Mouse (Mus musculus): ENCODE data around the gene Krtap29-1. TPM values are rescaled to one million over a fixed set of nuclear protein-coding genes. Genes with fewer than 3 reads are reported as not detected.

Krtap29-1 gene
- total RNA-seq, 2 experiments from 2014 or later, result not detected

DNA sequence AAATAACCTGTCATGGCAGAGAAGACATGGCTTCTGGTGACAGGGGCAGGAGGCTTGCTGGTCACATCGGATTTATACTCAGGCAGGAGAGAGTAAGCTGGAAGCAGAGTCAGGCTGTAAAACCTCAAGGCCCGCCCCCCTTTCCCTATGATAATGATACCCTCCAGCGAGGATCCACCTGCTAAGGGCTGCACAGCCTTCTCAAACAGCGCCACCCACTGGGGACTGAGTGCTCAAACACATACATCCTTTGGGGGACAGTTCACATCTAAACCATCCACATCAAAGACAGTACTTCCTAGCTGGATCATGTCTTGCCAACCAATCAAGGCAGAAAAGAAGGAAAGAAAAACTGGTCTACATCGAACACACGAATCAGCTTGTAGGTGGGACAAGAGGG lies 14.6 kb downstream of the Krtap29-1 start:
- ATAC-seq (replicated peaks; ENCODE audit: poor library complexity, severe bottlenecking), result no peak

DNA sequence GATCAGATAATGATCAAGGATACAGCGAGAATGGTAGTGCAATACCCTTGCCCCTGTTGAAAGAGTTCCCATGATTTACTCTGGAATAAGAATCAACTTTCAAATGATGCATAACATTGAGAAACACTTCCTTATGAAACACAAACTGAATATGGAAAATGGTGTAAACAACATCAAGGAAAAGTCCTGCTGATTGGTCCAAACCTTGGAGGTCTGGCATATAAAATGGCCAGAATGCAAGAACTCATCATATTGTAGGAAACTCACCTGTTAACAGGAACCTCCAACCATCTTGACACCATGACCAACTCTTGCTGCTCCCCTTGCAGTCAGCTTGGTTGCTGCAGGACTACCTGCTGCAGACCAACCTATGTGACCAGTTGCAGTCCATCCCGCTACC lies 30.7 kb downstream of the Krtap29-1 start, which contains the start of gene Krtap9-5:
Krtap9-5 (plus strand) TSS at position 301 of the 400 bp plus-strand sequence.
- no peak for ATAC-seq (replicated peaks; ENCODE audit: poor library complexity, severe bottlenecking)

DNA sequence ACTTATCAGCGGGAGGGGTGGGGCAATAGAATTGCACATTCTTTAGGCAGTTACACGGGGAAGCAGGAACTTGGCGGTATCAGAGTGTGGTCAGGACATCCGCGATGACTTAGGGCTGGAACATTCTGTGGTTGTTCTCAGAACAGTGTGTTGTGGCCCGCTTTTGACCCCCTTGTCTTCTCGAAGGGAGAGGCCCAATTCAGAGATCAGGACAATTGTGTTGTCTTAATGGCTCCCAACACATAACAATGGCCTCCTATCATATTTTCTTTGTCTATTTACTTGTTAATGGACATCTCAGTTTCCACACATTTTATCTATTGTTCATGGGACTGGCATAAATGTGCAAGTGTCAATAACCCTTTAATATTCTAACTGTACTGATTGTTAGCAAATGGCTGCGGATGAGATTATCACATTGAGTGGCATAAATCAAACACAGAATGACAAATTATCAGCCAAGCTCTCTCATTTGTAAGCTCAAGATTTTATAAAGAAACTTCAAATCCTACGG lies 41.0 kb downstream of the Krtap29-1 start:
- ATAC-seq (replicated peaks; ENCODE audit: poor library complexity, severe bottlenecking), result no peak

DNA sequence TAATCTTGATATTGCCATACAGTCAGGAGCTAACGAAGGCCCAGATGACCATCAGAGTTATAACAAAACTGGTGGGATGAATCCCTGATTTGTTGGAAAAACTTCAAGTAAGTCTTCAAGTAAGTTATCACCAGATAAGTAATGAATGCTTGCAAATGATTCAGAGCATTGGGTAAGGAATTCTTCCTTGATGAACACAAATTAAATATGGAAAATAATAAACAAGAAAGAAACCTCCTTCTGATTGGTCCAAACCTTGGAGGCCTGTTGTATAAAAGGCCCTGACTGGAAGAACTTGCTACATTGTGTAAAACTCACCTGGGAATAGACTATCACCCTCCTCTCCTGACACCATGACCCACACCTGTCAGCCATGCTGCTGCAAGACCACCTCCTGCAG lies 42.9 kb downstream of the Krtap29-1 start, which contains the start of gene Krtap31-2:
Krtap31-2 (plus strand) TSS at position 301 of the 400 bp plus-strand sequence.
- ATAC-seq (replicated peaks; ENCODE audit: poor library complexity, severe bottlenecking), result no peak

Other genes starting within 250 kb of the Krtap29-1 start
Only the 30 nearest of the 33 such genes appear.
- gene Gm11595, start 206.1 kb downstream of the Krtap29-1 start, total RNA-seq (2014; fragmentation: Nextera tagmentation), result not detected in 2 replicates
- not detected in 2 replicates for gene Gm11595, start 206.1 kb downstream of the Krtap29-1 start, total RNA-seq (2017)
- not detected in 2 replicates for gene Krtap4-8, start 198.3 kb downstream of the Krtap29-1 start, total RNA-seq (2014; fragmentation: Nextera tagmentation)
- gene Krtap4-8, start 198.3 kb downstream of the Krtap29-1 start, total RNA-seq (2017), result not detected in 2 replicates
- gene Krtap4-9, start 193.9 kb downstream of the Krtap29-1 start, total RNA-seq (2014; fragmentation: Nextera tagmentation), result not detected in 2 replicates
- not detected in 2 replicates for gene Krtap4-9, start 193.9 kb downstream of the Krtap29-1 start, total RNA-seq (2017)
- gene Gm11596, start 185.6 kb downstream of the Krtap29-1 start, total RNA-seq (2014; fragmentation: Nextera tagmentation), result not detected in 2 replicates
- gene Gm11596, start 185.6 kb downstream of the Krtap29-1 start, total RNA-seq (2017), result not detected in 2 replicates
- not detected in 2 replicates for gene Gm11569, start 180.1 kb downstream of the Krtap29-1 start, total RNA-seq (2014; fragmentation: Nextera tagmentation)
- gene Gm11569, start 180.1 kb downstream of the Krtap29-1 start, total RNA-seq (2017), result not detected in 2 replicates
- gene Gm11554, start 174.6 kb downstream of the Krtap29-1 start, total RNA-seq (2014; fragmentation: Nextera tagmentation), result not detected in 2 replicates
- not detected in 2 replicates for gene Gm11554, start 174.6 kb downstream of the Krtap29-1 start, total RNA-seq (2017)
- not detected in 2 replicates for gene Krtap4-13, start 169.2 kb downstream of the Krtap29-1 start, total RNA-seq (2014; fragmentation: Nextera tagmentation)
- gene Krtap4-13, start 169.2 kb downstream of the Krtap29-1 start, total RNA-seq (2017), result not detected in 2 replicates
- not detected in 2 replicates for gene Gm11564, start 163.4 kb downstream of the Krtap29-1 start, total RNA-seq (2014; fragmentation: Nextera tagmentation)
- gene Gm11564, start 163.4 kb downstream of the Krtap29-1 start, total RNA-seq (2017), result not detected in 2 replicates
- not detected in 2 replicates for gene 2300003K06Rik, start 141.0 kb downstream of the Krtap29-1 start, total RNA-seq (2014; fragmentation: Nextera tagmentation)
- not detected in 2 replicates for gene 2300003K06Rik, start 141.0 kb downstream of the Krtap29-1 start, total RNA-seq (2017)
- not detected in 2 replicates for gene Krtap4-16, start 127.4 kb downstream of the Krtap29-1 start, total RNA-seq (2014; fragmentation: Nextera tagmentation)
- gene Krtap4-16, start 127.4 kb downstream of the Krtap29-1 start, total RNA-seq (2017), result not detected in 2 replicates
- not detected in 2 replicates for gene Gm11568, start 121.1 kb downstream of the Krtap29-1 start, total RNA-seq (2014; fragmentation: Nextera tagmentation)
- not detected in 2 replicates for gene Gm11568, start 121.1 kb downstream of the Krtap29-1 start, total RNA-seq (2017)
- gene Gm11559, start 114.6 kb downstream of the Krtap29-1 start, total RNA-seq (2014; fragmentation: Nextera tagmentation), result not detected in 2 replicates
- not detected in 2 replicates for gene Gm11559, start 114.6 kb downstream of the Krtap29-1 start, total RNA-seq (2017)
- gene Krtap9-1, start 105.7 kb downstream of the Krtap29-1 start, total RNA-seq (2014; fragmentation: Nextera tagmentation), result not detected in 2 replicates
- not detected in 2 replicates for gene Krtap9-1, start 105.7 kb downstream of the Krtap29-1 start, total RNA-seq (2017)
- gene Gm11567, start 99.9 kb downstream of the Krtap29-1 start, total RNA-seq (2014; fragmentation: Nextera tagmentation), result not detected in 2 replicates
- not detected in 2 replicates for gene Gm11567, start 99.9 kb downstream of the Krtap29-1 start, total RNA-seq (2017)
- gene Krtap31-1, start 71.1 kb downstream of the Krtap29-1 start, total RNA-seq (2014; fragmentation: Nextera tagmentation), result not detected in 2 replicates
- gene Krtap31-1, start 71.1 kb downstream of the Krtap29-1 start, total RNA-seq (2017), result not detected in 2 replicates
- not detected in 2 replicates for gene Gm11565, start 64.3 kb downstream of the Krtap29-1 start, total RNA-seq (2014; fragmentation: Nextera tagmentation)
- not detected in 2 replicates for gene Gm11565, start 64.3 kb downstream of the Krtap29-1 start, total RNA-seq (2017)
- not detected in 2 replicates for gene Krtap31-2, start 42.8 kb downstream of the Krtap29-1 start, total RNA-seq (2014; fragmentation: Nextera tagmentation)
- not detected in 2 replicates for gene Krtap31-2, start 42.8 kb downstream of the Krtap29-1 start, total RNA-seq (2017)
- gene Krtap9-5, start 30.6 kb downstream of the Krtap29-1 start, total RNA-seq (2014; fragmentation: Nextera tagmentation), result not detected in 2 replicates
- not detected in 2 replicates for gene Krtap9-5, start 30.6 kb downstream of the Krtap29-1 start, total RNA-seq (2017)
- gene Krtap16-1, start 7.5 kb upstream of the Krtap29-1 start, total RNA-seq (2014; fragmentation: Nextera tagmentation), result not detected in 2 replicates
- not detected in 2 replicates for gene Krtap16-1, start 7.5 kb upstream of the Krtap29-1 start, total RNA-seq (2017)
- not detected in 2 replicates for gene Krtap17-1, start 14.9 kb upstream of the Krtap29-1 start, total RNA-seq (2014; fragmentation: Nextera tagmentation)
- gene Krtap17-1, start 14.9 kb upstream of the Krtap29-1 start, total RNA-seq (2017), result not detected in 2 replicates
- not detected in 2 replicates for gene Krt33a, start 37.2 kb upstream of the Krtap29-1 start, total RNA-seq (2014; fragmentation: Nextera tagmentation)
- not detected in 2 replicates for gene Krt33a, start 37.2 kb upstream of the Krtap29-1 start, total RNA-seq (2017)
- not detected in 2 replicates for gene Krt33b, start 50.8 kb upstream of the Krtap29-1 start, total RNA-seq (2014; fragmentation: Nextera tagmentation)
- gene Krt33b, start 50.8 kb upstream of the Krtap29-1 start, total RNA-seq (2017), result not detected in 2 replicates
- not detected in 2 replicates for gene Krt34, start 62.5 kb upstream of the Krtap29-1 start, total RNA-seq (2014; fragmentation: Nextera tagmentation)
- not detected in 2 replicates for gene Krt34, start 62.5 kb upstream of the Krtap29-1 start, total RNA-seq (2017)
- gene Krt31, start 71.5 kb upstream of the Krtap29-1 start, total RNA-seq (2014; fragmentation: Nextera tagmentation), result not detected in 2 replicates
- not detected in 2 replicates for gene Krt31, start 71.5 kb upstream of the Krtap29-1 start, total RNA-seq (2017)
- gene Krt32, start 109.2 kb upstream of the Krtap29-1 start, total RNA-seq (2014; fragmentation: Nextera tagmentation), result not detected in 2 replicates
- not detected in 2 replicates for gene Krt32, start 109.2 kb upstream of the Krtap29-1 start, total RNA-seq (2017)
- not detected in 2 replicates for gene Krt35, start 117.2 kb upstream of the Krtap29-1 start, total RNA-seq (2014; fragmentation: Nextera tagmentation)
- gene Krt35, start 117.2 kb upstream of the Krtap29-1 start, total RNA-seq (2017), result not detected in 2 replicates
- gene Krt36, start 126.6 kb upstream of the Krtap29-1 start, total RNA-seq (2014; fragmentation: Nextera tagmentation), result 0.39 TPM in 1 of 2 replicates, not detected in the other
- not detected in 2 replicates for gene Krt36, start 126.6 kb upstream of the Krtap29-1 start, total RNA-seq (2017)
- not detected in 2 replicates for gene Krt13, start 142.5 kb upstream of the Krtap29-1 start, total RNA-seq (2014; fragmentation: Nextera tagmentation)
- not detected in 2 replicates for gene Krt13, start 142.5 kb upstream of the Krtap29-1 start, total RNA-seq (2017)
- not detected in 2 replicates for gene Krt15, start 156.9 kb upstream of the Krtap29-1 start, total RNA-seq (2014; fragmentation: Nextera tagmentation)
- not detected in 2 replicates for gene Krt15, start 156.9 kb upstream of the Krtap29-1 start, total RNA-seq (2017)
- not detected in 2 replicates for gene Krt19, start 169.6 kb upstream of the Krtap29-1 start, total RNA-seq (2014; fragmentation: Nextera tagmentation)
- gene Krt19, start 169.6 kb upstream of the Krtap29-1 start, total RNA-seq (2017), result not detected in 2 replicates